Mouse (Mus musculus) lung, embryonic 16.5 days (tissue): ENCODE data around the gene Foxred1. TPM values are rescaled to one million over a fixed set of nuclear protein-coding genes. Genes with fewer than 3 reads are reported as not detected.

Source experiments
- ATAC-seq: fragments of 200-750 bp; cut with Nextera tagmentation; 2 replicates; pipeline ENCODE4 v1.8.0; 2017; ENCODE audit warnings: low read depth, mild to moderate bottlenecking, moderate library complexity
- H3K27ac ChIP-seq: fragments of 300-500 bp; sonication (generic); 2 replicates; pipeline ENCODE4 v1.5.1; 2014; ENCODE audit warnings: mild to moderate bottlenecking, control low read depth, low read length
- H3K27me3 ChIP-seq: fragments of 300-500 bp; sonication (generic); 2 replicates; pipeline ENCODE4 v1.6.1; 2014; ENCODE audit warnings: low read depth, low read length, mixed read lengths; ENCODE audit not compliant: control insufficient read depth, insufficient read depth
- H3K36me3 ChIP-seq: fragments of 300-500 bp; sonication (generic); 2 replicates; pipeline ENCODE4 v1.6.1; 2014; ENCODE audit warnings: low read length; ENCODE audit not compliant: control insufficient read depth, insufficient read depth
- H3K4me1 ChIP-seq: fragments of 300-500 bp; sonication (generic); replicated peaks from 2 replicates; pipeline ENCODE4 v1.6.1; 2014; ENCODE audit warnings: low read length, mixed read lengths; ENCODE audit not compliant: control insufficient read depth, insufficient read depth
- H3K4me2 ChIP-seq: fragments of 300-500 bp; sonication (generic); 2 replicates; pipeline ENCODE4 v1.6.1; 2014; ENCODE audit warnings: low read depth, low read length, control low read depth
- H3K4me3 ChIP-seq: fragments of 300-500 bp; sonication (generic); 2 replicates; pipeline ENCODE4 v1.5.1; 2014; ENCODE audit warnings: mild to moderate bottlenecking, low read length, control low read depth
- H3K9ac ChIP-seq: fragments of 300-500 bp; sonication (generic); 2 replicates; pipeline ENCODE4 v1.6.1; 2014; ENCODE audit warnings: low read length, control low read depth
- H3K9me3 ChIP-seq: fragments of 300-500 bp; sonication (generic); 2 replicates; pipeline ENCODE4 v1.6.1; 2016; ENCODE audit warnings: low read length; ENCODE audit not compliant: control insufficient read depth
- WGBS: fragments of 180-500 bp; shearing (Covaris S2); extraction: QIAGEN DNeasy Blood & Tissue Kit; methylation state at CpG from one replicate; pipeline ENCODE4 v1.1.7; 2014; 5-methylcytosine and 5-hydroxymethylcytosine counted together
- polyA plus RNA-seq: library from polyadenylated mRNA; unstranded; fragments of >200 nt; fragmentation: Nextera tagmentation; extraction: Ambion mirVana; gene quantifications from 2 replicates; pipeline ENCODE4 v1.2.1, GENCODE M21; 2015

The Foxred1 gene
- polyA plus RNA-seq, 1 experiment from 2014 or later = 36.8 TPM

DNA sequence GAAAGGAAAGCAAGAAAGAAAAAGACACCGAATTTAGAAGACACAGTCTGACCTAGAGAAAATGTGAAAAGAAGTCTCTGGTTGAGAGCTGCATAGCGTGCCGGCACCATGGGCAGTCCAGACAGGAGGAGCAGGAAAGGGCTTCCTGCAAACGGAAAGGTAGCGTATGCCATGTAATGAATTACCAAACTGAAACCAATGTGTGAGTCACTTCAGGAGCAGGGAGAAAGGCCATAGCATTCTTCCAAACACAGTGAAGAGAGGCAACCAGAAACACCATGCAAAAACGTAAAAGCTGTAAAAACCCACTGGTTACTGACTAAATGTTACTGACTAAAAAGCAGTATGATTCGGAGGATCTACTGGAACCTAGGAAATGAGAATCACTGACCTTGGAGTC lies 49.1 kb downstream of the Foxred1 start:
- H3K4me2 ChIP-seq = no peak overlapping the region
- no peak overlapping the region for H3K9ac ChIP-seq
- no peak for ATAC-seq
- no peak overlapping the region for H3K27ac ChIP-seq
- no peaks in the 10 kb centered on the region for H3K4me1 ChIP-seq
- 87% methylated on average over 7 of the region's 7 CpGs for WGBS
- no peaks in the 10 kb centered on the region for H3K9me3 ChIP-seq
- H3K4me3 ChIP-seq = no peak overlapping the region
- H3K36me3 ChIP-seq = no peaks in the 10 kb centered on the region
- H3K27me3 ChIP-seq = no peaks in the 10 kb centered on the region

- H3K27ac ChIP-seq = no peak overlapping the region
- no peak overlapping the region for H3K4me3 ChIP-seq
- H3K27me3 ChIP-seq = no peaks in the 10 kb centered on the region
- no peaks in the 10 kb centered on the region for H3K9me3 ChIP-seq
- no peaks in the 10 kb centered on the region for H3K36me3 ChIP-seq
- ATAC-seq = no peak
- H3K4me2 ChIP-seq = no peak overlapping the region
- no peaks in the 10 kb centered on the region for H3K4me1 ChIP-seq
- WGBS = 69% methylated on average over 2 of the region's 2 CpGs
- H3K9ac ChIP-seq = no peak overlapping the region
These were observed 50.2 kb downstream of the Foxred1 start for GRCm38 (mm10) chr9:35160662-35161061.

GRCm38 (mm10) chr9:35158477-35158876 lies 52.4 kb downstream of the Foxred1 start:
- 73% methylated on average over 3 of the region's 3 CpGs for WGBS
- Histone ChIP-seq H3K4me2 (no peak overlapping the region), H3K9ac (no peak overlapping the region), H3K36me3 (no peaks in the 10 kb centered on the region), H3K27ac (no peak overlapping the region), H3K4me1 (no peaks in the 10 kb centered on the region), H3K27me3 (no peaks in the 10 kb centered on the region), H3K9me3 (no peaks in the 10 kb centered on the region), H3K4me3 (no peak overlapping the region)
- no peak for ATAC-seq

GRCm38 (mm10) chr9:35156862-35157261 lies 54.0 kb downstream of the Foxred1 start:
- H3K4me3 ChIP-seq = no peak overlapping the region
- H3K27ac ChIP-seq = peak overlapping the region; percentile 69
- peak; percentile 21; the same call in 1 of the 2 replicates for ATAC-seq
- H3K27me3 ChIP-seq = no peaks in the 10 kb centered on the region
- no peaks in the 10 kb centered on the region for H3K36me3 ChIP-seq
- 70% methylated on average over 4 of the region's 4 CpGs for WGBS
- H3K4me1 ChIP-seq = no peaks in the 10 kb centered on the region
- H3K9me3 ChIP-seq = no peaks in the 10 kb centered on the region
- H3K4me2 ChIP-seq = no peak overlapping the region
- H3K9ac ChIP-seq = no peak overlapping the region

DNA sequence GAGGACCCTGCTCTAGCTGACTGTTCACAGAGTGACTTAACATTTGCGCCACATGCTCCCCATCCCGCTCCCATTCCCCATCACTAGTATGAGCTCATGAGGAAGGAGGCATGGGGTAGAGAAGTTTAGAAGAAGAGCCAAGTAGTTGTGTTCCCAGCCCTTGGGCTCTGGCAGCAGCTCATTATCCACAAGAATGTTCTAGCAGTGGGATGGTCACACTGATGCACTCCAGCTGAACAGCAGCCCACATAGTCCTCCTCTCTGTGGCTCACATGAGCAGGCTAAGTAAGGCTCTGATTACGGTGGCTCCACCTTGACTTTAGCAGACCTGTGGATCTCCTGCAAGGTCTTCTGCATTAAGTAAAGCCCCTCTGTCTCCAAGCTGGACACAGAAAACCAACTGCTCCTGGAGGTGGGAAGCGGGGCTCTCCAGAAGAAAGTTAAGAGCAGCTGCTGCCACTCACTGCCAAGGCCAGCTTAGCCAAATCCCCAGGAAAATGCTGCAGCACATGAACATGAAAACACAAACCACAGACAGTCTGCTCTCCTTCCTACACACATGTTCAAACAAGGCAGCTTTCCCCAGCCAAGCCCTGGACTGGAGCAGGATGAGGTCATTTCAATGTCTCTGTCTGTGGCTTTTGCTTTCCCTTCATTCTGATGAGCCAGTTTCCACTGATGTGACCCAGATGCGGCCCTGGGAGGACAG lies 54.7 kb downstream of the Foxred1 start:
- no peaks in the 10 kb centered on the region for H3K36me3 ChIP-seq
- no peaks in the 10 kb centered on the region for H3K4me1 ChIP-seq
- no peak overlapping the region for H3K9ac ChIP-seq
- H3K9me3 ChIP-seq = no peaks in the 10 kb centered on the region
- 77% methylated on average over 5 of the region's 5 CpGs for whole genome bisulfite sequencing
- peak; percentile 85 for ATAC-seq
- no peak overlapping the region for H3K4me2 ChIP-seq
- no peak overlapping the region for H3K4me3 ChIP-seq
- H3K27me3 ChIP-seq = no peaks in the 10 kb centered on the region
- peak overlapping the region; percentile 69 for H3K27ac ChIP-seq

Other genes starting within 250 kb of the Foxred1 start
- gene St3gal4, start 91.8 kb downstream of the Foxred1 start, polyA plus RNA-seq = 38.2 and 39.3 TPM in 2 replicates
- 85.6 and 86.3 TPM in 2 replicates for gene Dcps, start 35.0 kb downstream of the Foxred1 start, polyA plus RNA-seq
- 123 and 128 TPM in 2 replicates for gene Srpr, start 10.9 kb downstream of the Foxred1 start, polyA plus RNA-seq
- gene Tirap, start 10.8 kb downstream of the Foxred1 start, polyA plus RNA-seq = 11.8 and 12.9 TPM in 2 replicates
- 34.5 and 35.5 TPM in 2 replicates for gene Fam118b, start 56.8 kb upstream of the Foxred1 start, polyA plus RNA-seq
- gene Rpusd4, start 56.8 kb upstream of the Foxred1 start, polyA plus RNA-seq = 25.5 and 27.4 TPM in 2 replicates
- 3.2 and 3.6 TPM in 2 replicates for gene Cdon, start 210.1 kb upstream of the Foxred1 start, polyA plus RNA-seq